Mouse (Mus musculus): ENCODE data around the gene Txndc2.

GRCm38 (mm10) chr17:65666388-65667161, 24.6 kb upstream of the Txndc2 start:
- TF ChIP-seq CTCF (IDR thresholded peaks at IDR 0.05; ENCODE audit: borderline replicate concordance, insufficient read depth, low read length): no peak
- TF ChIP-seq POLR2A (IDR thresholded peaks at IDR 0.05; ENCODE audit: low read depth, low read length): no peak
